Mouse (Mus musculus) CH12.LX (cell line): Measurements from ENCODE around the gene Smcp.

Experiments used
- CHD2 ChIP-seq: IDR thresholded peaks from 2 replicates; pipeline ENCODE4 v1.6.1; 2011; ENCODE audit warnings: low read length, improper control_type of control experiment
- JUN ChIP-seq: IDR thresholded peaks from 2 replicates; pipeline ENCODE4 v1.6.1; 2011; ENCODE audit warnings: low read depth, mild to moderate bottlenecking, low read length, improper control_type of control experiment, moderate library complexity; ENCODE audit not compliant: insufficient read depth
- MXI1 ChIP-seq: IDR thresholded peaks from 2 replicates; pipeline ENCODE4 v1.6.1; 2011; ENCODE audit warnings: mild to moderate bottlenecking, low read depth, low read length, improper control_type of control experiment
- NRF1 ChIP-seq: IDR thresholded peaks from 2 replicates; pipeline ENCODE4 v1.6.1; 2014; ENCODE audit warnings: low read depth, mild to moderate bottlenecking, inconsistent platforms, low read length, improper control_type of control experiment, moderate library complexity
- ZNF384 ChIP-seq: IDR thresholded peaks from 2 replicates; pipeline ENCODE4 v1.6.1; 2012; ENCODE audit warnings: low read depth, low read length, improper control_type of control experiment, inconsistent platforms

DNA sequence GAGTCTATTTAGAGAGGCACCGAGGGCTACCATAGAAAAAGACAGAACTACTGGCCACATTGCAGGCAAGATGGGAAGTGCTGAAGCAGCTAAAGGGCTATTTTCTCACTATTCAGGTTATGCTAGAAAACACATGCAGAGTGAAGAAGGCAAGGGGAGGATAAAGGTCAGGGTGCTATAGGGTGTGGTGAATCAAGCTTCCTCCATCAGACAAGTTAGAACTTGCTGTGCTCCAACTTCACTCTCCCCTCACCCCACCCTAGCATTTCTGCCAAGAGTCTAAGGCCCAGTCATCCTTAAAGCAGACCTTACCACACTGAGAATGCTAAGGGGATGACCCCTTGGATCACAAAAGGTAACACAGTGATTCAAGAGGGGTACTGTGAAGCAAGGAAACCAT, 9.3 kb downstream of the Smcp start:
- TF ChIP-seq ZNF384, result no peak
- TF ChIP-seq CHD2, result no peak
- TF ChIP-seq NRF1, result no peak
- no peak for TF ChIP-seq JUN
- TF ChIP-seq MXI1, result no peak
